Mouse (Mus musculus): ENCODE data around the gene Dnajb4.
A peak's percentile ranks its signal among the peaks of the same experiment; 100 is the strongest.
"Not testable (repeated sequence)": the region's sequence is repeated elsewhere in the genome, so short reads cannot be mapped to it uniquely, and the experiment has no call there.

The Dnajb4 gene

DNA sequence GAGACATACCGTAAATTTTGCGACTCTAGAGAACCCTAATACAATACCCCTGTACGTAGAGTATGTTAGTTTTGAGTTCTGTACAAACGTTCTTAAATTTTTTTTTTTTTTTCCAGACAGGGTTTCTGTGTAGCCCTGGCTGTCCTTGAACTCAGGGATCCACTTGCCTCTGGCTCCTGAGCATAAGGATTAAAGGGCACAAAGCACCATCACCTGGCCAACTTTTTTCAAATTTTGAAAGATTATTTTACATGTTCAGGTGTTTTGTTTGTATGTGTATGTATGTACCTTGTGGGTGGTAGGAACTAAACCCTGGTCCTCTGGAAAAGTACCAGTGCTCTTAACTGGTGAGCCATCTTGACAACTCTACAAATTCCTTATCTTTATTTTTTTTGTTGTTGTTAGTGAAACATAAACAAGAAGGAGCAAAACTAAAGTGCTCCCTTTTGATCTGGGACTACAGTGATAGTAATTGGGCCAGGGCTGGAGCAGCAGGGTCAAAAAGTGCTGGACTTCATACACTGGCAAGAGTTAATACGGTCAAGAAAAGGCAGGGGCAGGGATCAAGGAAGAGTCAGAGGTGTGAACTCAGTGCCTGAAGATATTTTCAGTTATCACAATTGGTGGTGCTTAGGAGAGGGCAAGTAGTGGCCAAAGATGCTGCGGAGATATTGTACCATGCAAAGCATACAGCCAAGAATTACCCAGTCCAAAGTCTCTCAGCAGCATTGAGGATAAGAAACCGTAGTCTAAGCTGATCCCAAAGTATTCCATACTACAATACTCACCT is 1.8 kb downstream of the Dnajb4 start:
- no peak for DNase-seq

DNA sequence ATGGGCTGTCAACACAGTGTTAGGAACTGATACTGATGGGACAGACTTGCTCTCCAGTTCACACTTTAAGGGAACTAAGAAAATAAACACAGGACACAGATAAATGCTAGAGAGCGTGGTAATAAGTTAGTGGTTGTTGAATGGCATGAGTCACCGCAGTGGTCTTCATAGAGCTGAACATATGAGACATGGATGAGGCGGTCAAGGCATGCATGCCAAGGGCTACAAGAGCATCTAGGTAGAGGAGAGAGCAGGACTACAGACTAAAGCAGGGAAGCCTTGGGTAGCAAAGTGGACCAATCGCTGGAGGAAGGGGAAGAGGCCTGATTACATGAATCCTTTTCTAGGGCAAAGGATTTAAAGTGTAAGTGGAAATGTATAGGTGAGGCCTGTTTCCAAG is 2.9 kb downstream of the Dnajb4 start:
- DNase-seq, result no peak

DNA sequence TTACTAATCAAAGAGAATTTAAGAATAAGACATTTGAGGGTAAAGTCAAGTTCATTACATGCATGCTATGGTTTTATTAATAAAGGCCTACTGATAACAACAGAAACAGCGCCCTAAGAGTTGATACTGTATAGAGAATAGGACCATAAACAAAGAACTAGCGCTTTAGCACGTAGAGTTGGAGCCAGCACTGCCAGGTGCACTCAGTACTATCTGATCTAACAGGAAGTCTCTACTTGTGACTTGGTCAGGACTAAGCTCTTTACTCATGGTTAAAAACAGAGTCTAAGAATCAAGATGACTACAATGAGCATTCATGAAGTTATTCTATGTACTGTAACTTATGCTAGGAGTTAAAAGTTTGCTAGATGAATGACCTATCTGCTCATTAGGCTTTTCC is 5.5 kb downstream of the Dnajb4 start:
- DNase-seq, result no peak

DNA sequence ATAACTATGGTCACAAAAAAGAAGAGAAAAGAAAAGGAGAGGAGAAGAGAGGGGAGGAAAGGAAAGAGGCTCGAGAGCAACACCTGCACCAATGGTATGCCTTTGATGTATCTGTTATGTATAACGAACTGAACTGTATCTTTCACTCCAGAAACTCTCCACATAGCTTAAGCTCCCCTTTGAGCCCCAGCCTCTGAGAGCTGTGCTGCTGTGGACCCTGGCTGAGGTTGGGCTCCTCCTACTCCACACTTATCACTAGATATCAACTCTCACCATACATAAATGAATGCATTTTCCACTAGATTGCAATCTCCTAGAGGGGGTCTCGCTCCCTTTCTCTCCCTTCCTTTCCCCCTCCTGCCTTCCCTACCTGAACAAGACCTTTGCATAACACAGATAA is 6.1 kb downstream of the Dnajb4 start:
- DNase-seq, result no peak

DNA sequence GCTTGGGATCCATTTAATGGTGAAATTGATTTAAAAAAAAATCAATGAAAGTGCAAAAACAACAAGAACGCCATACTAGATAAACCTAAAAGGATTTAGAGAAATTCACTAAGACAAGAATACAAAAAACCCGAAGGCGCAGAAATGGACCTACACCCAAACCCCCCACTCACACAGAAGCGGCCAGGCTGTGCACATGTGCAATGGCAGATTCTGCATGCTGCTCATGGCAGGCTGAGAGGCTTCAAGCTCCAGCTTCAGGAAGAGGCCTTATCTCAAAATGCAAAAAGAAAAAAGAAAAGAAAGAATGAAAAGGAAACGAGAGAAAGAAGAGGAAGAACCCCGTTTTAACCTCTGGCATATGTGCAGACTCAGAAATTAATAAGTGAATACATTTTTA is 6.7 kb downstream of the Dnajb4 start:
- DNase-seq, result no peak

DNA sequence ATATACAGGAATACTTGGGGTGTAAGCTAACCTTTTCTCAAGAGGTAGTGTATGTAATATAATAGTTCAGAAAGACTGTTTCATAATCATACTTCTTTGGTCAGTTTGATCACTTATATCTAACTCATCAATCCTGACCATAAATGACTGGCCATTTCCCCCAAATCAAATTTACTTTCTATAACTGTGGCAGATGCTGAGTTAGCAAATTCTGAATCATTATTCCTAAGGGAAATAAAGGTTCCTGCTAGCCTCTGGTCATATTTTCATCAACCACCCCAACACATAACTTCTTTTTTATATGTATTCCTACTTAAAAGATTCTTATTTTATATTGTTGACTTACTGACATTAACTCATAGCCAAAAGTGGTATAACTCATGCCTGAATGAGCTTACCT is 7.2 kb downstream of the Dnajb4 start:
- no peak for DNase-seq

DNA sequence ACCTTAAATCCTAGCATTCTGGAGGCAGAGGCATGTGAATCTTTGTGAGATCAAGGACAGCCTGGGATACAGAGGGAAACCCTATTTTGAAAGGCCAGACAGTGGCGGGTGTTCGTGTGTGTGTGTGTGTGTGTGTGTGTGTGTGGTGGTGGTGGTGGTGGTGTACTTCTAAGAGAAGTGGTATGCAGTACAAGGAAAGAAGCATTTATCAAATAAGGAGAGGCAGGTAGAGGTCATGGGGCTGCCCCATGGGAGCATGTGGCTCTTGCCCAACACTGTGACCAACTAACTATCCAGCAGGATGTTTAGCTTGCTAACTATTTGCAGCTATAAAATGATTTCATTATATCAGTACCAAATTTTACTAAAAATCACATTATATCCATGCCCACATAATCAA is 8.5 kb downstream of the Dnajb4 start:
- no peak for DNase-seq

DNA sequence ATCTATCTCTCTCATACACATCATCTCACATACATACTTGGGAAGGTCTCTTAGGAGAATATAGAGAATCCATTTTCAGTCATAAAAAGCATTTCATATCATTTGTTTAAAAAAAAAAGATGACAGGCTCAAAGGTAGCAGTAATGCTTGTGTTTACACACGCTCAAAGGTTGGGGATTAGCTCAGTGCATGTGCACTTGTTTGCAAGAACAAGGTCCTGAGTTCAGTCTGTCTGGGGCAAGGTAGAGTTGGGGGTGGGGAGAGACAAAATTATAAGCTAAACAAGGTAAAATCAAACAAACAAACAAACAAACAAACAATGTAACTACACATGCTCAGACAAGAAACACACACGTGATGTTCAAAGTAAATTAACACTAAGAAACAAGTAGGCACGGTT is 8.9 kb downstream of the Dnajb4 start:
- DNase-seq, result no peak

DNA sequence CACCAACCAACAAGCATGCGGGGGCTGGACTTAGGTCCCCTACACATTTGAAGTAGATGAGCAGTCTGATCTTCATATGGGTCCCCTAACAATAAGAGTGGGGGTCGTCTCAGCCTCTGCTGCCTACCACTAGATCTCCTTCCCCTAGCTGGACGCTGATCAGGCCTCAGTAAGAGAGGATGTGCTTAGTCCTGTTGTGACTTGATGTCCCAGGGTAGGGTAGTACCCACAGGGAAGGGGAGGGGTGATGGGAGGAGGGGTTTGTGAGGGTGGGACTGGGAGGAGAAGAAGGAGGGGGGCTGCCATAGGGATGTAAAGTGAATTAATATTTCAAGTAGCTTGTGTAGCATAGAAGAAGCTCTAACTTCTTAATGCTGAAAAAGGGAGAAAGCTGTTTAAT is 11.0 kb downstream of the Dnajb4 start:
- no peak for DNase-seq

DNA sequence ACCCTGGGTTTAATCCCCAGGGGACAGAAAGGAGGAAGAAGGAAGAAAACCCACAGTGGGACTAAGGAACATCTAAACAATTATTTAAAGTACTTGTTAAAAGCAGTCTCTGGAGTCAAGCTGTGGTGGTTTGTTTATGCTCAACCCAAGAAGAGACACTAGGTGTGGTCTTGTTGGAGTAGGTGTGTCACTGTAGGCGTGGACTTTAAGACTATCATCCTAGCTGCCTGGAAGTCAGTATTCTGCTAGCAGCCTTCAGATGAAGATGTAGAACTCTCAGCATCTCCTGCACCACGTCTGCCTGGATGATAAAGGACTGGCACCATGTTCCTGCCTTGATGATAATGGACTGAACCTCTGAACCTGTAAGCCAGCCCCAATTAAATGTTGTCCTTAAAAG is 12.9 kb downstream of the Dnajb4 start:
- DNase-seq, result not testable (repeated sequence)

DNA sequence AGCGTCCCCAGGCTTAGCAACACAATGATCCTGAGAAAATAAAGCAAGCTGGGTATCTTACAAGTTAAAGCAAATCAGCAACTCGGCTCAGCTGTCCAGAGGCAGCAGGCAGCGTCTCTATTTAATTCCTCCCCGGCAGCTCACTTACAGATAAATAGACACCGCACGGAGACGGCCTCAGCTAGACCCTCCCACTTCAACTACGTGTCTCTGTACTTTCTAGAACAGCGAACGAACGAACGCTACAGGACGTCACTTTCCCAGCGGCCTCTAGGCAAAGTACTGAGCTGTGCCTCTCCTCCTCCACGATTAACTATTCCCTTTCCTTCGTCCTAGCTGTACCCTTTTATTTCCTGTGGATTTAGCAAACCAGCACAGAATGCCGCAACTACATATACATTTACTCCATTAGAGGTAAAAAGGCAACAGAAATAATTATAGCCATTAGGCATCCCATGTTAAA is 16.4 kb downstream of the Dnajb4 start:
- peak; percentile 79 to 83 for DNase-seq

DNA sequence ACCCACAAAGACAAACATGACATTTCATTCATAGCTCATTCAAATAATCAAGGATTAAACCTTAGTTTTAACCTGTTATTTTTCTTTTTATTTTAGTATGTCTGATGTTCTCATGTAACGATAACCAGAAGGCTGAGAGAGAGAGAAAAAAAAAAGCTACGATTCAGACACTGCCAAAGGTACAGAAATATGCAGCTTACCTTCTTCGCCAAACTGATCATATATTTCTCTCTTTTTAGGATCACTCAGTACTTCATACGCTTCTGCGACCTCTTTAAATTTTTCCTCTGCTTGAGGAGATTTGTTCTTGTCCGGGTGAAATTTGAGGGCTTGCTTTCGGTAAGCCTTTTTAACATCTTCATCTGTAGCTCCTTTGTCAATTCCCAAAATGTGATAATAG is 16.9 kb downstream of the Dnajb4 start:
- no peak for DNase-seq

DNA sequence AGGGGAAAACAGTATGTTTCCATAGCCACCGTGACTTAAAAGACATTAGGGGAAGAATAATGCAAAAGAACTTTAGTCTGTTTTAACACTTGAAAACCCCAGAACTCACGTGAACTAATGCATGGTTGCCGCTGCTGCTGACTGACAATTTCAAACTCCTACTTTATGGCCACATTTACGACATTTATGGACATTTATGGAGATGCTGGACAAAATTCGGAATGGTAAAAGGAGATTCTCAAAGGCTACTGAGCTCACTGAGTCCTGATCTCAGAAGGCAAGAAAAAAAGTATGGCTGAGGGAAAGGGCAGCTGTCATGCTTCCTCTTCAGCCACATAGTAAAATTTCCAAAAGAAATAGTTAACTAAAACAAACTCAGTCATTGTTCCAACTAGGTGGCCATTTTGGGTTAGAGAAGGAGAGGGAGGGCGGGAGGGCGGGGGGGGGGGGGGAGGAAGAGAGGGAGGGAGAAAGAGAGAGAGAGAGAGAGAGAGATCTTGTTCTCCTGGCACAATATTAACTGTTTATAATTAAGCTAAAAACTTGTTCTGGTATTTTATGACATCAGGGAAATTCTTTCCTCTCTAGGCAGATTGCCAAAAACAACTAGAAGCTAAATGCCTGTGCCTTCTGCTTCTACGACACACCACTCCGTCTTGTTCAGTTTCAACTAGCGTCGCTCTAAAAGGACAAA is 17.7 kb downstream of the Dnajb4 start:
- DNase-seq, result no peak

DNA sequence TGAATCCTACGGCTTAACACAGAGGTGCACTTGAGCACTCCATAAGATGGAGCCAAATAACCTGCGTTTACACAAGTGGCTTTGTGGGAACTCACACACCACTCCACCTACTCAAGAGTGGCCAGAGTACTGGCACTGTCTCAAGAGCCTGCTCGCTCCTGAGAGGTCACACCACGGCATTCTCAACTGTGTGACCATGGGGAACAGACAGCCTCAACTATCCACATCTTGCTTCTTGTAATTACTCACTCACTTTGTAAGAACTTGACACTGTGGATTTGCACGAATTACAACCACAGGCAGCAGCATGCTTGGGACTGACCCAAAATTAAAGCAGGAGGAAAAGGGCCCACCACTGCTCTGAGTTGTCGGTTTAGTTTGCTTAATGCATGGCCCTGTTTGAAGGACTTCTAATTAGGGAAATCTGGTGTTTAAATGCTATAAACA is 18.3 kb downstream of the Dnajb4 start:
- DNase-seq, result peak in 1 of 2 experiments; percentile 17

DNA sequence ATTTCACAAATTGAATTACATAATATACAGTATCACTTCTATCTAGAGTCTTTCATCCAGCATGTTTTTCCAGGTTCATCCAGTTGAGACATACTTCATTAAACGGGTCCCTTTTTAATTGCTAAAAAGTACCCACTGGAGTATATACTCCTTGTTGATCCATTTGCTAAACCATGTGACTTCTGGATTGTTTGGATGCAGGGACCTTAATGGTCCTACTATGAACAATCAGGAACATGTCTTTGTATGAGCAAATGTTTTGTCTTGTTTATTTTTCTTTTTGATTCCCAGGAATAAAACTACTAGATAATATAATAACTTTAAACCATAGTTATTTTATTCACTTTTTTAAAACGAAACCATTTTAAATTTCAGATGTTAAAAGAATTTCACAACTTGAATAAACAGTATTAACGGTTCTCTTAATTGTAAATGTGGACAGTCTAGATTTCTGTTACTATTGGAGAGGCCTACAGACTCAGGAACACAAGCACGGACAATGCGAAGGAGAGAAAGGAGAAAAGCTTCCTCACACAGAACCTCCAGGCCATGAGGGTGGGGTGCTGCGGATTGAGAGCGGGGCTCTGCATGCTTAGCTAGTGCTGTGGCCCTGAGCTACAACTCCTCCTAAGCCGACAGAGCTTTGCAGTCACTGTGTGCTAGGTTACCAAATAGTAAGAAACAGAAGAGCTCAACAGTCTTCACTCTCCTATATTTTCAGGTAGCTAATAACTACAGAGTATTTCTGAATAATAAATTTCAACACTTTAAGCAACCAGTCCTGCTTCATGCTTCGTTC is 19.2 kb downstream of the Dnajb4 start:
- DNase-seq, result no peak

DNA sequence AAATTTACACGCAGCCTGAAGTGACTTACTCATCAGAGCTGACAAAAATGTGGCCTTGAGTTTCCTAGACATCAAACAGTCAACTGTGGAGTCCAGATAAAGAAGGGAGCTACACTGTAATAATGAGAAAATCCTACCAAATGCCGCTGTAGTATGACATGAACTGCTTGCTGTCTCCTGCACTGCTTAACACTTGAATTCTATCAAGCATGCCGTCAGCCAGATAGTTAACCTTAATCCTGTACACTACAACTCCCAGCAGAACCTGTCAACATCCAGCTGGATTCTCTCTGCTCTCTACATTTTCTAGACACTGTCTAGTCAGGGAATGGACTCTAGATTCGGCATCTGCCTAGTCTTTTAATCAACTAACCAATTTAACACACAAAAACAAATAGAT is 20.8 kb downstream of the Dnajb4 start:
- DNase-seq, result no peak

DNA sequence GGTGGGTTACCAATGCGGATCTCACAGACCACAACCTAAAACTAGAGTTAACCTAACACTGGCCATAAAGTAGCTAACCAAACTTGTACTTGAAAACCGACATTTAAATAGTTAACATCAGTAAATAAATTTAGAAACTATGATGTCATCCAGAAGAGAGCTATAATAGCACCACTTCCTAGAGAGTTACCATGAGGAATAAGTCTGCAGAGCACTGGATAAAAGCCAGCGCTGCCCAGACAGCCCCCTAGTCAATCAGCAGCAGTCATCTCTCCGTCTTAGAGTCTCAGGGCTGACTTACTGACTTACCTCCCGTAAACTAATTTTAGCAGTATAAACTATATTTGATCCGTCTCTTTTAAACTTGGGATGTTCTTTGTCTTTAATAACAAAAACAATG is 24.0 kb downstream of the Dnajb4 start:
- DNase-seq, result no peak

DNA sequence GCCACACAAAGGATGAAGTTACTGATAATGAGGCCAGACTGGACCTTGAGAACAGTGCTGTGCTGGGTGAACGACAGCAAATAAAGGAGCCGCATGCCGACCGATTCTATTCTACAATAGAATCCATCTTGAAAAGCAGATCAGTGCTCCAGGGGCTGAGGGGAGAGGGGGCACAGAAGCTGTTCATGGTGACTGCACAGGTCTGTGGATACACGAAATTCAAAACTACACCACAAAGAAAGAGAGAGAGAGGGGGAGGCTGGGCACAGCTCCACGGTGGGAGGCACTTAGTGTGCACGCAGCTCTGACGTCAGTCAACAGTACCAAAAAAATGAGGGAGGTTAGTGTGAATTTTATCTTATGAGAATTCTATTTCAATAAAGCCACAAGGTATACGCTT is 26.6 kb downstream of the Dnajb4 start:
- no peak for DNase-seq

DNA sequence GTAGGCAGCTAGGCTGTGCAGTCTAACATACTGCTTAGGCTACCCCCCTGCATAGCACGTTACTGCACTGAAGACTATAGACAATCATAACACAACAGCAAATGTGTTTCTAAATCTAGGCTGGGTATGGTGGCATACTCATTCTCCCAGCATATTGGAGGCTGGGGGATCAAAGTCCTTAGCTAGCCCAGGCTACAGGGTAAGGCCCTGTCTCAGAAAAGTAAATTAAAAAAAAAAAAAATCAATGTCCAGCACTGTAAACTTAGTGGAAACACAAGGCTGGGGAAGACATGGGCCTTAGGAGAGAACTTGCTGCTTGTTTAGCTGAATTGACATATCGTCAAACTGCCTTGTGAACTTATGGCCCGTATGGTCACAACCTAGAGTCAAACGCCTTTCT is 29.5 kb downstream of the Dnajb4 start:
- DNase-seq, result no peak

DNA sequence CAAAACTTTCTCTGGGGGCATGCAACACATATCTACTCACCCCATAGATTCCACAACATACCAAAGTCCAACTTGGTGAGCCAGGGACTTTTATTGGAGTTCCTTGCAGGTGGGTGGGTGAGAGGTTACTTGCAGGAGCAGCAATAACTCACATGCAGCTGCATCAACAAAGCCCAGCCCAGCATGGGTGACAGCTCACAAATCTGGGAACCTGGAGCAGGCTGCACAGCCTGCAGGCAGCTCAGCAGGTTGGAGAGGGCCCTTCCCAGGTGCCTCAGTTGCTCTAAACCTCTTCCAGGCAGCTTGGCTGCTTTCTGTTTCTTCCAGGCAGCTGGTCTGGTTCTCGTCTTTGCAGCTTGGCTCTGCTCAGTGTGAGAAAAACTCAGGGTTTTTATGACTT is 30.8 kb downstream of the Dnajb4 start:
- DNase-seq, result no peak

DNA sequence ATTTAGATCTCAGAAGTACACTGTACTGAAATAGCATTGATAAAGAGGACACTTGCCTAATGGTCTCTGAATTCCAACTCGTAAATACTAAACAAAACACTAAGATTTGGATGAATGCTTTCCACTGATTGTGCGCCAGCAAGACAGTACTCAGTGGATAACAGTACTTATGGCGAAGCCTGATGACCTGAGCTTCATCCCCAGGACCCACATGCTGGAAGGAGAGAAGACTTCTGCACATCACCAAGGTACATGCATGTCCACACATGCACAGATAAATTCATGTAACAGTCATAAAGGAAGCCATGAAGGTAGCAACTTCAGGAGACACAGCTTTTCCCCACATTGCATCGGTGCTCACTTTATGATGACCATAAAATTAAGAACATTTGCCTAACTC is 31.3 kb downstream of the Dnajb4 start:
- DNase-seq, result no peak

DNA sequence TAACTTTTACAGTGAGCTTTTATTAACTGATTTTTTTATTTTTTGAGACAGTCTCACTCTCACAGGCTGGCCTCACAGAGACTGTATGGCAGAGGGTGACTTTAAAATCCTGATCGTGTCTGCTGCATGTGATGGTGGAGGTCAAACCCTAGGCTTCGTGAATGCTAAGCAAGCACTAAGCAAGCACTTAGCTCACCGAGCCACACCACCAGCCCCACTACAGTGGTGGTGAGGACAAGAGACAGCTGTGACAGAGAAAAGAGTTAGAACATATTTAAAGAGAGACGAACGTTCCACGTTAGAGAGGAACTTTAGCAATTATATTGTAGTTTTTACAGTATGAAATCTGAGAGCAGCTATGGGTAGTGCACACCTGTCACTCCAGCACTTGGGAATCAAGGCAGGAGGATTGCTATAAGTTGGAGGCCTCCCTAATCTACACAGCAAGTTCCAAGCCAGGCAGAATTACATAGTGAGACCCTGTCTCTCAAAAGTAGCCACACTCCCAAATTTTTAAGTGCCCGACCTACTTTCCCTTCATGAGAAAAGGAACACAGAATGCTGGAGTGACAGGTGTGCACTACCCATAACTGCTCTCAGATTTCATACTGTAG is 37.7 kb downstream of the Dnajb4 start:
- DNase-seq, result no peak

DNA sequence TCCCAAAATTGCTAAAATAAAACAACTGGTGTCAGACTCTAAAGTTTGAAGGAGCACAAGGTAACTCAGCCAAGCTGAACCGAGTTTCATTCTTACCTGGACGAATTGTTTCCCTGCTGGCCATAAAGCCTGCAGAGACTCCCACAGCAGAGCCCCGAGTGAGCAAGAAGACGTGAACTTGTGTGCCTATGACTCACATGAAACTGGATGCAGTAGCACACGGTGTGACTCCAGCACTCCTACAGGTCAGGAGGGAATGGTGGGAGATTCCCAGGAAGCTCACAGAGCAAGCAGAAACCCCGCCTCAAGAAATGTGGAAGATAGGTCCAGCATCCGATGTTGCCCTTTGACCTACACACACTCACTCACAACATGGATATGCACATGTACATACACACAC is 38.2 kb downstream of the Dnajb4 start:
- DNase-seq, result no peak
